Mouse (Mus musculus): Measurements from ENCODE around the gene Lipe.

GRCm38 (mm10) chr7:25427144-25427543, 28.6 kb upstream of the Lipe start:
- TF ChIP-seq CTCF (conservative IDR thresholded peaks at IDR 0.05; ENCODE audit: low read length) (no peak), NANOG (IDR thresholded peaks at IDR 0.05; ENCODE audit: borderline replicate concordance, low read length) (no peak)

Data from E14TG2a.4 (cell line).